Mouse (Mus musculus) intestine, embryonic 15.5 days (tissue): Measurements from ENCODE around the gene AL607142.1. TPM values are rescaled to one million over a fixed set of nuclear protein-coding genes. Genes with fewer than 3 reads are reported as not detected.

ENCODE experiments used
- ATAC-seq: fragments of 200-750 bp; cut with Nextera tagmentation; 2 replicates; pipeline ENCODE4 v1.8.0; 2017; ENCODE audit warnings: moderate TSS enrichment, moderate library complexity
- H3K27ac ChIP-seq: fragments of 300-500 bp; sonication (generic); 2 replicates; pipeline ENCODE4 v1.5.1; 2015; ENCODE audit warnings: mild to moderate bottlenecking, inconsistent platforms
- H3K27me3 ChIP-seq: fragments of 300-500 bp; sonication (generic); replicated peaks from 2 replicates; pipeline ENCODE4 v1.6.1; 2015; ENCODE audit warnings: inconsistent platforms
- H3K36me3 ChIP-seq: fragments of 300-500 bp; sonication (generic); 2 replicates; pipeline ENCODE4 v1.6.1; 2015; ENCODE audit warnings: inconsistent platforms
- H3K4me1 ChIP-seq: fragments of 300-500 bp; sonication (generic); replicated peaks from 2 replicates; pipeline ENCODE4 v1.6.1; 2015; ENCODE audit warnings: inconsistent platforms
- H3K4me2 ChIP-seq: fragments of 300-500 bp; sonication (generic); replicated peaks from 2 replicates; pipeline ENCODE4 v1.6.1; 2015; ENCODE audit warnings: mild to moderate bottlenecking, inconsistent platforms
- H3K4me3 ChIP-seq: fragments of 300-500 bp; sonication (generic); replicated peaks from 2 replicates; pipeline ENCODE4 v1.5.1; 2015; ENCODE audit warnings: inconsistent platforms
- H3K9ac ChIP-seq: fragments of 300-500 bp; sonication (generic); 2 replicates; pipeline ENCODE4 v1.6.1; 2015; ENCODE audit warnings: inconsistent platforms
- H3K9me3 ChIP-seq: fragments of 300-500 bp; sonication (generic); 2 replicates; pipeline ENCODE4 v1.6.1; 2016; ENCODE audit warnings: inconsistent platforms
- WGBS: fragments of 180-500 bp; shearing (Covaris S2); methylation state at CpG from one replicate; pipeline ENCODE4 v1.1.7; 2015; 5-methylcytosine and 5-hydroxymethylcytosine counted together
- polyA plus RNA-seq: library from polyadenylated mRNA; unstranded; fragments of >200 nt; fragmentation: Nextera tagmentation; extraction: Ambion mirVana; gene quantifications from 2 replicates; pipeline ENCODE4 v1.2.1, GENCODE M21; 2015

AL607142.1 gene
- polyA plus RNA-seq, 1 experiment from 2014 or later, result not detected

- no peak overlapping the region for H3K4me2 ChIP-seq
- WGBS, result 84% methylated on average over 7 of the region's 7 CpGs
- no peak for ATAC-seq
Observed at GRCm38 (mm10) chr4:120042480-120042879, 22.3 kb upstream of the AL607142.1 start.

GRCm38 (mm10) chr4:120044612-120045011 is 20.2 kb upstream of the AL607142.1 start:
- Histone ChIP-seq H3K9ac (no peak overlapping the region), H3K4me3 (no peak overlapping the region), H3K9me3 (no peaks in the 10 kb centered on the region), H3K4me1 (peaks cover 2% of the 10 kb centered on the region; the same call in 1 of the 2 replicates), H3K27ac (no peak overlapping the region), H3K27me3 (no peaks in the 10 kb centered on the region), H3K4me2 (no peak overlapping the region), H3K36me3 (no peaks in the 10 kb centered on the region)
- 83% methylated on average over 5 of the region's 5 CpGs for WGBS
- ATAC-seq, result no peak

More at GRCm38 (mm10) chr4:120042480-120042879, 22.3 kb upstream of the AL607142.1 start:
- Histone ChIP-seq H3K9ac (no peak overlapping the region), H3K27ac (no peak overlapping the region), H3K9me3 (no peaks in the 10 kb centered on the region), H3K27me3 (no peaks in the 10 kb centered on the region), H3K4me3 (no peak overlapping the region), H3K36me3 (no peaks in the 10 kb centered on the region), H3K4me1 (peaks cover 2% of the 10 kb centered on the region; the same call in 1 of the 2 replicates)

- Histone ChIP-seq H3K27me3 (no peaks in the 10 kb centered on the region), H3K9ac (no peak overlapping the region), H3K27ac (no peak overlapping the region), H3K4me3 (no peak overlapping the region), H3K36me3 (no peaks in the 10 kb centered on the region), H3K4me2 (no peak overlapping the region), H3K9me3 (no peaks in the 10 kb centered on the region), H3K4me1 (peaks cover 2% of the 10 kb centered on the region; the same call in 1 of the 2 replicates)
- no peak for ATAC-seq
- 39% methylated on average over 5 of the region's 5 CpGs for WGBS
Observed at GRCm38 (mm10) chr4:120045131-120045537, 19.7 kb upstream of the AL607142.1 start.

GRCm38 (mm10) chr4:120045871-120046270 is 18.9 kb upstream of the AL607142.1 start:
- Histone ChIP-seq H3K9me3 (no peaks in the 10 kb centered on the region), H3K9ac (no peak overlapping the region), H3K4me3 (no peak overlapping the region), H3K4me1 (peaks cover 2% of the 10 kb centered on the region; the same call in 1 of the 2 replicates), H3K27ac (no peak overlapping the region), H3K36me3 (no peaks in the 10 kb centered on the region), H3K27me3 (no peaks in the 10 kb centered on the region), H3K4me2 (no peak overlapping the region)
- WGBS, result 78% methylated on average over 7 of the region's 7 CpGs
- ATAC-seq, result no peak

GRCm38 (mm10) chr4:120047060-120047459 is 17.7 kb upstream of the AL607142.1 start:
- Histone ChIP-seq H3K36me3 (no peaks in the 10 kb centered on the region), H3K9ac (no peak overlapping the region), H3K4me2 (no peak overlapping the region), H3K4me1 (peaks cover 2% of the 10 kb centered on the region; the same call in 1 of the 2 replicates), H3K9me3 (no peaks in the 10 kb centered on the region), H3K27me3 (no peaks in the 10 kb centered on the region), H3K4me3 (no peak overlapping the region), H3K27ac (no peak overlapping the region)
- WGBS, result 26% methylated on average over 4 of the region's 4 CpGs
- no peak for ATAC-seq

- Histone ChIP-seq H3K4me2 (no peak overlapping the region), H3K9ac (no peak overlapping the region), H3K36me3 (no peaks in the 10 kb centered on the region), H3K27ac (no peak overlapping the region), H3K4me3 (no peak overlapping the region), H3K27me3 (no peaks in the 10 kb centered on the region), H3K4me1 (peaks cover 2% of the 10 kb centered on the region; the same call in 1 of the 2 replicates), H3K9me3 (no peaks in the 10 kb centered on the region)
- 84% methylated on average over 4 of the region's 4 CpGs for WGBS
- ATAC-seq, result no peak
Observed at GRCm38 (mm10) chr4:120048274-120048673, 16.5 kb upstream of the AL607142.1 start.

- no peaks in the 10 kb centered on the region for H3K9me3 ChIP-seq
- H3K4me2 ChIP-seq, result no peak overlapping the region
- H3K4me1 ChIP-seq, result peaks cover 2% of the 10 kb centered on the region; the same call in 1 of the 2 replicates
- no peak overlapping the region for H3K9ac ChIP-seq
- no peak for ATAC-seq
- H3K27me3 ChIP-seq, result no peaks in the 10 kb centered on the region
- H3K4me3 ChIP-seq, result no peak overlapping the region
- no peak overlapping the region for H3K27ac ChIP-seq
- WGBS, result 93% methylated on average over 3 of the region's 3 CpGs
- H3K36me3 ChIP-seq, result no peaks in the 10 kb centered on the region
Observed at GRCm38 (mm10) chr4:120049857-120050256, 14.9 kb upstream of the AL607142.1 start.

GRCm38 (mm10) chr4:120052481-120052880 is 12.3 kb upstream of the AL607142.1 start:
- Histone ChIP-seq H3K27me3 (no peaks in the 10 kb centered on the region), H3K9me3 (no peaks in the 10 kb centered on the region), H3K27ac (no peak overlapping the region), H3K9ac (no peak overlapping the region), H3K4me1 (no peaks in the 10 kb centered on the region), H3K4me3 (no peak overlapping the region), H3K4me2 (no peak overlapping the region), H3K36me3 (no peaks in the 10 kb centered on the region)
- no peak for ATAC-seq

- no peak for ATAC-seq
- H3K27me3 ChIP-seq, result no peaks in the 10 kb centered on the region
- H3K9me3 ChIP-seq, result no peaks in the 10 kb centered on the region
- H3K4me3 ChIP-seq, result no peak overlapping the region
- no peaks in the 10 kb centered on the region for H3K4me1 ChIP-seq
- WGBS, result 88% methylated on average over 11 of the region's 11 CpGs
- no peak overlapping the region for H3K4me2 ChIP-seq
- no peaks in the 10 kb centered on the region for H3K36me3 ChIP-seq
- no peak overlapping the region for H3K27ac ChIP-seq
- H3K9ac ChIP-seq, result no peak overlapping the region
Observed at GRCm38 (mm10) chr4:120053026-120054005, 11.5 kb upstream of the AL607142.1 start.

- no peaks in the 10 kb centered on the region for H3K36me3 ChIP-seq
- no peak overlapping the region for H3K9ac ChIP-seq
- no peak overlapping the region for H3K4me3 ChIP-seq
- no peak overlapping the region for H3K27ac ChIP-seq
- H3K9me3 ChIP-seq, result no peaks in the 10 kb centered on the region
- no peak overlapping the region for H3K4me2 ChIP-seq
- H3K4me1 ChIP-seq, result no peaks in the 10 kb centered on the region
- ATAC-seq, result no peak
- no peaks in the 10 kb centered on the region for H3K27me3 ChIP-seq
- 71% methylated on average over 9 of the region's 9 CpGs for WGBS
Observed at GRCm38 (mm10) chr4:120054145-120054544, 10.7 kb upstream of the AL607142.1 start.

GRCm38 (mm10) chr4:120056451-120056850 is 8.3 kb upstream of the AL607142.1 start:
- H3K4me1 ChIP-seq, result no peaks in the 10 kb centered on the region
- H3K27me3 ChIP-seq, result no peaks in the 10 kb centered on the region
- no peaks in the 10 kb centered on the region for H3K9me3 ChIP-seq
- no peak overlapping the region for H3K4me3 ChIP-seq
- no peak overlapping the region for H3K4me2 ChIP-seq
- WGBS, result 91% methylated on average over 9 of the region's 9 CpGs
- H3K36me3 ChIP-seq, result no peaks in the 10 kb centered on the region
- H3K9ac ChIP-seq, result no peak overlapping the region
- no peak for ATAC-seq
- H3K27ac ChIP-seq, result no peak overlapping the region

GRCm38 (mm10) chr4:120057529-120057928 is 7.3 kb upstream of the AL607142.1 start:
- no peaks in the 10 kb centered on the region for H3K4me1 ChIP-seq
- 74% methylated on average over 8 of the region's 8 CpGs for WGBS
- H3K36me3 ChIP-seq, result no peaks in the 10 kb centered on the region
- no peak for ATAC-seq
- H3K27ac ChIP-seq, result no peak overlapping the region
- no peaks in the 10 kb centered on the region for H3K27me3 ChIP-seq
- no peaks in the 10 kb centered on the region for H3K9me3 ChIP-seq
- H3K4me3 ChIP-seq, result no peak overlapping the region
- no peak overlapping the region for H3K4me2 ChIP-seq
- H3K9ac ChIP-seq, result no peak overlapping the region

GRCm38 (mm10) chr4:120058157-120058556 is 6.6 kb upstream of the AL607142.1 start:
- 84% methylated on average over 3 of the region's 3 CpGs for WGBS
- H3K27ac ChIP-seq, result no peak overlapping the region
- H3K9me3 ChIP-seq, result no peaks in the 10 kb centered on the region
- no peaks in the 10 kb centered on the region for H3K27me3 ChIP-seq
- H3K9ac ChIP-seq, result no peak overlapping the region
- no peak overlapping the region for H3K4me2 ChIP-seq
- no peak overlapping the region for H3K4me3 ChIP-seq
- no peak for ATAC-seq
- no peaks in the 10 kb centered on the region for H3K4me1 ChIP-seq
- no peaks in the 10 kb centered on the region for H3K36me3 ChIP-seq
